Mouse (Mus musculus) kidney, embryonic 15.5 days (tissue): ENCODE results near the gene Pnp2. TPM values are rescaled to one million over a fixed set of nuclear protein-coding genes. Genes with fewer than 3 reads are reported as not detected.
"Not testable (repeated sequence)": the region's sequence is repeated elsewhere in the genome, so short reads cannot be mapped to it uniquely, and the experiment has no call there.

Experiments used
- ATAC-seq: fragments of 200-750 bp; cut with Nextera tagmentation; replicated peaks from 2 replicates; pipeline ENCODE4 v1.8.0; 2017; ENCODE audit warnings: moderate TSS enrichment; ENCODE audit not compliant: low FRiP score
- H3K27ac ChIP-seq: fragments of 300-500 bp; sonication (generic); 2 replicates; pipeline ENCODE4 v1.5.1; 2015; ENCODE audit warnings: mild to moderate bottlenecking, inconsistent platforms
- H3K27me3 ChIP-seq: fragments of 300-500 bp; sonication (generic); 2 replicates; pipeline ENCODE4 v1.6.1; 2015; ENCODE audit warnings: inconsistent platforms
- H3K36me3 ChIP-seq: fragments of 300-500 bp; sonication (generic); 2 replicates; pipeline ENCODE4 v1.6.1; 2015; ENCODE audit warnings: inconsistent platforms
- H3K4me1 ChIP-seq: fragments of 300-500 bp; sonication (generic); 2 replicates; pipeline ENCODE4 v1.6.1; 2015; ENCODE audit warnings: inconsistent platforms
- H3K4me2 ChIP-seq: fragments of 300-500 bp; sonication (generic); 2 replicates; pipeline ENCODE4 v1.6.1; 2015; ENCODE audit warnings: moderate library complexity, mild to moderate bottlenecking, inconsistent platforms
- H3K4me3 ChIP-seq: fragments of 300-500 bp; sonication (generic); replicated peaks from 2 replicates; pipeline ENCODE4 v1.5.1; 2015; ENCODE audit warnings: mild to moderate bottlenecking, inconsistent platforms
- H3K9ac ChIP-seq: fragments of 300-500 bp; sonication (generic); 2 replicates; pipeline ENCODE4 v1.6.1; 2015; ENCODE audit warnings: mild to moderate bottlenecking, inconsistent platforms
- H3K9me3 ChIP-seq: fragments of 300-500 bp; sonication (generic); replicated peaks from 2 replicates; pipeline ENCODE4 v1.6.1; 2016; ENCODE audit warnings: inconsistent platforms
- WGBS: fragments of 180-500 bp; shearing (Covaris S2); methylation state at CpG from one replicate; pipeline ENCODE4 v1.1.7; 2015; ENCODE audit warnings: mixed read lengths; 5-methylcytosine and 5-hydroxymethylcytosine counted together
- polyA plus RNA-seq: library from polyadenylated mRNA; unstranded; fragments of >200 nt; fragmentation: Nextera tagmentation; extraction: Ambion mirVana; gene quantifications from 2 replicates; pipeline ENCODE4 v1.2.1, GENCODE M21; 2015

Pnp2 gene
- polyA plus RNA-seq, 1 experiment from 2014 or later: 0.62 TPM

DNA sequence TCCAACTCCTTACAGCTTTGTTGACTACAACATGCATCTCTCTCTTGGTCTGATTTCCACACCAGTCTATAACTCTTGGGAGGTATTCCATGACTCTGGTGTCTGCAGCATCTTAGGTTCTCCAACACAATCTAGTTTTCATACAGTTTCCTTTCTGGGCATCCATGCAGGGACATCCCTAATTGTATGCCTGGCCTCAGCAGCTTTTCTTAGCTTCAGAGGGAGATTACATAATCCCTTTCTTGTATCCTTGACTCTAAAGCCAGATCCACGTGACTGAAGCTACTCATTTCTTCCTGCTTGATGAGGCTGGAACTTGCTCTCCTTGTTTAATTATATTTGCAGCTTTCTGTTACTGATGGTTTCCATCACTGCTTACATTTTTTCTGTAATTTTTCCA, 19.1 kb upstream of the Pnp2 start:
- no peaks in the 10 kb centered on the region; the same call in 1 of the 2 replicates for H3K27me3 ChIP-seq
- H3K36me3 ChIP-seq: no peaks in the 10 kb centered on the region
- no peak overlapping the region for H3K9ac ChIP-seq
- no peak overlapping the region for H3K4me2 ChIP-seq
- H3K4me1 ChIP-seq: peaks cover 2% of the 10 kb centered on the region
- WGBS: 68% methylated on average over 1 of the region's 1 CpGs
- no peak overlapping the region for H3K27ac ChIP-seq
- no peak overlapping the region for H3K4me3 ChIP-seq
- no peak for ATAC-seq
- no peaks in the 10 kb centered on the region for H3K9me3 ChIP-seq

DNA sequence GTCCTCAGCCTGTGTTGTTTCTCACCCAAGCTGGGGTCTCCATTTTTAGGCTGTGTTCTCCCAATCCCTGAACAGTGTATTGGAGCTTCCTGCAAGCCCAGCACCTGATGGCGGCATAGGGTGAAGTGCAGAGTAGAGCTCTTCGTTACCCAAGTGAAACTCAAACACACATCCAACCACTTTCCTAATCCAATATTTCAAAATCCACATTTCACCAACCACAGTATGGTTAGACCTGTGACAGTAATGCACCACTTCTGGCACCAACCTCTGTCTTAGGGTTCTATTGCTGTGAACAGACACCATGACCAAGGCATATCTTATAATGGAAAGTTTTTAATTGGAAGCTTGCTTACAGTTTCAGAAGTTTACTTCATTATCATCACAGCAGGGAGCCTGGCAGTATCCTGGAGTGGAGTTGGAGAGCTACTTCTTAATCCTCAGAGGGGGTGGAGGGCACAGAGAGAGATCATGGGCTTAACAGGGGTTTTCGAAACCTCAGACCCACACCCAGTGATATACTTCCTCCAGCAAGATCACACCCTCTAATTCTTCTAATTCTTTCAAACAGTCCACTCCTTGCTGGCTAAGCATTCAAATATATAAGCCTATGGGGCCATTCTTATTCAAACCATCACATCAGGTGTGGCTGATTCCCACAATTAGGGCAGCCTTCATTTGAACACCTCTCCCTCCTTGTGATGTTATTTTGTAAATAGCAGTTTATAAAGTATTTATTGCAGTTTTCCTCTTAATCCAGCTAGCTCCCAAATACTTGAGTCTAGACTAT, 17.5 kb upstream of the Pnp2 start:
- Histone ChIP-seq H3K36me3 (no peaks in the 10 kb centered on the region), H3K9ac (no peak overlapping the region), H3K4me1 (no peaks in the 10 kb centered on the region), H3K4me2 (no peak overlapping the region), H3K9me3 (no peaks in the 10 kb centered on the region), H3K4me3 (no peak overlapping the region), H3K27ac (no peak overlapping the region), H3K27me3 (no peaks in the 10 kb centered on the region; the same call in 1 of the 2 replicates)
- WGBS: 97% methylated on average over 3 of the region's 3 CpGs
- no peak for ATAC-seq

DNA sequence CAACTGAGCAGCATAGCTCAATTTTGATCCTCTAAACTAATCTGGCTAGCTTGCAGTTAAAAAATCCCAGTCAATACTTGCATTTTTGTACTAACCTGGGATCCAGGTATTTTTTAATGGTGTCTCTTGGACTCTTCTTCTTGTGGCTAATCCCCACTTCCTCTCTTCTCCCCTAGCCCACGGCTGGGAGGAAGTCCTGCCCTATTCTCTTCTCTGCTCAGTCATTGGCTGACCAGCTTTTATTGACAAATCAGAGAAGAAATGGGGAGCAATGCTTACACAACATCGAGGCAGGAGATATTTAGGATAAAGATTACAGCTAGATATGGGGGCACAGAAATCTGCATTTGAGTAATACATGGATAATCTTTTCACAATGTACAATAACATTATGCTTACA, 16.9 kb upstream of the Pnp2 start:
- ATAC-seq: no peak
- no peak overlapping the region for H3K4me2 ChIP-seq
- no peaks in the 10 kb centered on the region for H3K9me3 ChIP-seq
- no peak overlapping the region for H3K9ac ChIP-seq
- no peak overlapping the region for H3K27ac ChIP-seq
- H3K27me3 ChIP-seq: no peaks in the 10 kb centered on the region; the same call in 1 of the 2 replicates
- no peaks in the 10 kb centered on the region for H3K36me3 ChIP-seq
- no peak overlapping the region for H3K4me3 ChIP-seq
- peaks cover 1% of the 10 kb centered on the region; the same call in 1 of the 2 replicates for H3K4me1 ChIP-seq
- 45% methylated on average over 2 of the region's 2 CpGs for WGBS

DNA sequence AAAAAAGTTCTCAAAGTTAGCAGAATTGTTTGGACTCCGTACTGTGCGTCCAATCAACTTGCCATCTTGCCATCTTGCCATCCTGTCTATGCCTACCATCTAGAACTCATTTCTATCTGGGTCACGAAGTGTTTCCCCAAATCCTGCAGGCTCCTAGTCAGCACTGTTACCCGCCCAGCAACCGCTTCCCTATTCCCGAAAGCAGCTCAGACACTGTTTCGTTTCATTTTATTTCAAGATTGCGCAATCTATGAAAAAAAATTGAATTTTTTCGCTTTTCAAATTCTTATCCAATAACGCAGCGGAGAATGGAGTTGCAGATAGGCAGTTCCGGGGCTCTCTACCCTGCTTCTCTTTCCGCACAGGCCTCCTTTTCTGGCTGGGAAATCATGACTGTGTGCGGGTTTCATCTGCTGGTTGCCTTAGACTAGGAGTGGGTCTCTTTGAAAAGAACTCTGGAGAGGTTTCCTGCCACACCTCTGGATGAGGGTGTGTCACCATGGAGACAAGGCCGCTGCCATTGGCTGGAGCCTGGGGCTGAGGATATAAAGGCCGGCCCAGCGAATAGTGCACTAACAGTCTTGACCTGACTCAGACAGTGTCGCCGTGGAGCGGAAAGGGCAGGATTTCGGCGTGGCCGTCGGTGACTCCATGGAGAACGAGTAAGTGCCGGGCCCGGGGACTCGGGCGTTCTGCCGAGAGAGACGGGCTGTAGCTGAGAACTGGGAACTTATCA, 11.7 kb upstream of the Pnp2 start, which contains the start of gene Gm49342:
Gm49342 (plus strand) TSS at position 586 of the 736 bp plus-strand sequence.
- peak; percentile 99 for ATAC-seq
- H3K4me1 ChIP-seq: peaks cover 10% of the 10 kb centered on the region
- H3K9me3 ChIP-seq: no peaks in the 10 kb centered on the region
- peak within 1 kb of the TSS; percentile 58 for H3K4me3 ChIP-seq
- peak within 1 kb of the TSS; percentile 65 for H3K4me2 ChIP-seq
- H3K27ac ChIP-seq: peak within 1 kb of the TSS; percentile 93
- H3K9ac ChIP-seq: peak within 1 kb of the TSS; percentile 52
- peaks cover 4% of the 10 kb centered on the region; the same call in 1 of the 2 replicates for H3K36me3 ChIP-seq
- 17% methylated on average over 31 of the region's 31 CpGs for WGBS
- H3K27me3 ChIP-seq: no peaks in the 10 kb centered on the region

DNA sequence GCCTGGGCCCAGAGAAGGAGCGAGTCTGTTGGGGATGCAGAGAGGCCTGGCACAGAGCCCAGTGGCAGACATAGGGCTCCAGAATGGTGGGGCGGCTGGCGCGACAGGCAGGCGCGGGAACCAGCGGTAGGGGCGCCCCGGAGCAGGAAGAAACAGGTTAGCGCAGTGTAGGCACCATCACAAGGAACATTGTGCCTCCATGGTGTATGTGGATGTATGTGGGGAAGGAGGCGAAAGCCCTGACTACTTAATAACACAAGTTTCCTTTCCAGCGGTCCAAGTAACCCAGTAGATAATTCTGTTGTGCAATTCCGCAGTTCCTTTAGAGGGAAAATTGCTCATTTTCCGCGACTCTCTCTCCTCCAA, 11.1 kb upstream of the Pnp2 start:
- not testable (repeated sequence) for H3K27me3 ChIP-seq, H3K36me3 ChIP-seq, H3K9me3 ChIP-seq
- WGBS: under 1% methylated on average over 15 of the region's 15 CpGs
- ATAC-seq: peak; percentile 97
- Histone ChIP-seq H3K9ac (peak overlapping the region; percentile 52), H3K4me2 (peak overlapping the region; percentile 65), H3K4me3 (peak overlapping the region; percentile 58), H3K27ac (peak overlapping the region; percentile 93), H3K4me1 (peaks cover 10% of the 10 kb centered on the region)

DNA sequence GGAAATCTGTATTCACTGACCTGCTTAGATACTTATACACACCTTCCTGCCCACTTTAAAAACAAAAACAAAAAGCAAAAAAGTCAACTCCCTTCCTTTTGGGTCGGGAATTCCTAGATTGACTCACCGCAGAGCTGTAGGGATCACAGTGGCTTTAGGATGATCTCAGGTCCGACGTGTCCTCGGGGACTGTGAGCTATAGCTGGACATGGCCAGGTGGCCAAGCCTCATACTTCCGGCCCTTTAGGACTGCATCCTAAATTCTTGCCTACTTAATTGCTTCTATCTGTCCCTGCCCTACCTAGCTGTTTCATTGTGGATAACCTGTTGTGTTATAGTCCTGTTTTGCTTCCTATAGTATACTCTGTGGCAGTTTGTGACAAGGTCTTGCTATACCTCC, 10.7 kb upstream of the Pnp2 start:
- H3K4me2 ChIP-seq: peak overlapping the region; percentile 65
- H3K9me3 ChIP-seq, H3K27me3 ChIP-seq, ATAC-seq: not testable (repeated sequence)
- H3K9ac ChIP-seq: peak overlapping the region; percentile 52
- peak overlapping the region; percentile 58 for H3K4me3 ChIP-seq
- WGBS: 4% methylated on average over 6 of the region's 6 CpGs
- peaks cover 10% of the 10 kb centered on the region for H3K4me1 ChIP-seq
- H3K27ac ChIP-seq: peak overlapping the region; percentile 93
- peaks cover 10% of the 10 kb centered on the region; the same call in 1 of the 2 replicates for H3K36me3 ChIP-seq

DNA sequence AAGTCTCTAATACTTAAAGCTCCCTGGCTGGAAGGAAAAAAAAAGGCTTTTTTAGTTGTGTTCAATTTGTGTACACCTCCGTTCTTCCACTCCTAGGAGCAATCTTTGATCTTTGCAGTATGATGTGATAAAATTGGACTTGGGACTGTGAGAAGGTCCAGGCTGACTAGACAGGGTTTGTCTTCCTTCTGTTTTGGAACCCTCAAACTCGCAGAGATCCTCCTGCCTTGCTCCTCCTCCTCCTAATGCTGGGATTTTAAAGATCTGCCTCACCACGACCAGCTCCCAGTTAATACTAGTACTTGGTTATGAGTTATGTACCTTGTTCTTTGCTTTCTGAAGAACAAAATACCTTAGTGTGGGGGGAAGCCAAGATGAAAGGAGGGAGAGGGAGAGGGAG, 10.3 kb upstream of the Pnp2 start:
- not testable (repeated sequence) for H3K9me3 ChIP-seq, ATAC-seq, H3K9ac ChIP-seq, H3K27me3 ChIP-seq
- H3K4me3 ChIP-seq: peak overlapping the region; percentile 58
- 19% methylated on average over 3 of the region's 3 CpGs for WGBS
- H3K4me2 ChIP-seq: peak overlapping the region; percentile 65
- peak overlapping the region; percentile 93; the same call in 1 of the 2 replicates for H3K27ac ChIP-seq
- peaks cover 10% of the 10 kb centered on the region for H3K4me1 ChIP-seq
- H3K36me3 ChIP-seq: peaks cover 10% of the 10 kb centered on the region; the same call in 1 of the 2 replicates

DNA sequence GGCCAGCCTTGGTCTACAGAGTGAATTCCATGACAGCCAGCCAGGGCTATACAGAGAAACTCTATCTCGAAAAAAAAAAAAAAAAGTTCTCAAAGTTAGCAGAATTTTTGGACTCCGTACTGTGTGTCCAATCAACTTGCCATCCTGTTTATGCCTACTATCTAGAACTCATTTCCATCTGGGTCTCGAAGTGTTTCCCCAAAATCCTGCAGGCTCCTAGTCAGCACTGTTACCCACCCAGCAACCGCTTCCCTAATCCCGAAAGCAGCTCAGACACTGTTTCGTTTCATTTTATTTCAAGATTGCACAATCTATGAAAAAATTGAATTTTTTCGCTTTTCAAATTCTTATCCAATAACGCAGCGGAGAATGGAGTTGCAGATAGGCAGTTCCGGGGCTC, 305 bp upstream of the Pnp2 start:
- no peaks in the 10 kb centered on the region for H3K9me3 ChIP-seq
- H3K4me2 ChIP-seq: no peak overlapping the region
- ATAC-seq: no peak
- WGBS: 86% methylated on average over 10 of the region's 10 CpGs
- H3K4me1 ChIP-seq: 0 out of 2 replicates have a peak, but pooled peaks cover 6% of the 10 kb centered on the region
- H3K9ac ChIP-seq: no peak overlapping the region
- peaks cover 15% of the 10 kb centered on the region for H3K36me3 ChIP-seq
- H3K27ac ChIP-seq: no peak overlapping the region
- H3K4me3 ChIP-seq: no peak overlapping the region
- no peaks in the 10 kb centered on the region for H3K27me3 ChIP-seq

DNA sequence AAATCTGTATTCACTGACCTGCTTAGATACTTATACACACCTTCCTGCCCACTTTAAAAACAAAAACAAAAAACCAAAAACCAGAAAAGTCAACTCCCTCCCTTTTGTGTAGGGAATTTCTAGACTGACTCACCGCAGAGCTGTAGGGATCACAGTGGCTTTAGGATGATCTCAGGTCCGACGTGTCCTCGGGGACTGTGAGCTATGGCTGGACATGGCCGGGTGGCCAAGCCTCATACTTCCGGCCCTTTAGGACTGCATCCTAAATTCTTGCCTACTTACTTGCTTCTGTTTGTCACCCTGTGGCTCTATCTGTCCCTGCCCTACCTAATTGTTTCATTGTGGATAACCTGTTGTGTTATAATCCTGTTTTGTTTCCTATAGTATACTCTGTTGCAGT, 932 bp downstream of the Pnp2 start:
- not testable (repeated sequence) for H3K36me3 ChIP-seq, ATAC-seq, H3K9me3 ChIP-seq, H3K4me1 ChIP-seq, H3K27ac ChIP-seq, H3K27me3 ChIP-seq, H3K4me3 ChIP-seq, H3K9ac ChIP-seq, H3K4me2 ChIP-seq
- WGBS: 79% methylated on average over 6 of the region's 6 CpGs

DNA sequence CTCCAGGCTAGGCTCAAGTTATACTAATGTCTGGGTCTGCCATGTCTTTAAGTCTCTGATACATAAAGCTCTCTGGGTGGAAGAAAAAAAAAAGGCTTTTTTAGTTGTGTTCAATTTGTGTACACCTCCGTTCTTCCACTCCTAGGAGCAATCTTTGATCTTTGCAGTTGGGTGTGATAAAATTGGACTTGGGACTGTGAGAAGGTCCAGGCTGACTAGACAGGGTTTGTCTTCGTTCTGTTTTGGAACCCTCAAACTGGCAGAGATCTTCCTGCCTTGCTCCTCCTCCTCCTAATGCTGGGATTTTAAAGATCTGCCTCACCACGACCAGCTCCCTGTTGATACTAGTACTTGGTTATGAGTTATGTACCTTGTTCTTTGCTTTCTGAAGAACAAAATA, 1.4 kb downstream of the Pnp2 start:
- not testable (repeated sequence) for H3K36me3 ChIP-seq, H3K4me2 ChIP-seq, H3K9ac ChIP-seq, H3K27me3 ChIP-seq, H3K4me1 ChIP-seq, H3K27ac ChIP-seq, H3K9me3 ChIP-seq, ATAC-seq, H3K4me3 ChIP-seq
- WGBS: 53% methylated on average over 3 of the region's 3 CpGs

DNA sequence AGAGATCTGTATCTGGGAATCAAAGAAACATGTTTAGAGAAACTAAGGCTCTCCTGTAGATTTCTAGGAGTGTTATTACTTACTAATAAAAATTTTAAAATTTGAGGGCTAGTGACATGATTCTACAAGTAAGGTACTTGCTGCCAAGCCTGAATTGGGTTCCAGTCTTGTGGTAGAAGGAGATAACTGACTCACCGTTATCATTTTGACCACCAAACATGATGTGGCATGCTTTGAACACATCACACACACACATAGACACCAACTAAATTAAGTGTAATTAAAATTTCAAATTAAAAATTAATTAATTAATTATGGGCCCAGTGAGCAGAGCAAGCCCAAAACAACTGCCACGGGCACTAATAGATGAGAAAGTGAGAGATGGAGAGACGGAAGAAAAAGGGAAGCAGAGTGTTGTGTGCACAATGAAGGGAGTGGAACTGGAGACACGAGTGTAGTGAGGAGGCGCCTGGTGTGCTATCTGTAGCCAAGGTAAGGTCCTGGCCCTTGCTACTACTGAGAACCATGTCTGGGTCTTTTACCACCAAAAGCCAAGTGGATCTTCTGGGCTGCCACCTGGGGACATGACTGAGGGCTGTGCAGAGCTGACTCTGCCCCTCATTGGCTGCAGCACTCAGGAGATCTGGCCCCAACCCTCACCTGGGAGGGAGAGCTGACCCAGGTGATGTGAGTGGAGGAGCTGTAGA, 2.6 kb downstream of the Pnp2 start:
- H3K27me3 ChIP-seq, H3K27ac ChIP-seq, H3K36me3 ChIP-seq, H3K9ac ChIP-seq, H3K4me2 ChIP-seq, ATAC-seq, H3K9me3 ChIP-seq, H3K4me3 ChIP-seq, H3K4me1 ChIP-seq: not testable (repeated sequence)
- 81% methylated on average over 5 of the region's 5 CpGs for WGBS
